Mouse (Mus musculus): ENCODE data around the gene Ncor2.
A peak's percentile ranks its signal among the peaks of the same experiment; 100 is the strongest.

DNA sequence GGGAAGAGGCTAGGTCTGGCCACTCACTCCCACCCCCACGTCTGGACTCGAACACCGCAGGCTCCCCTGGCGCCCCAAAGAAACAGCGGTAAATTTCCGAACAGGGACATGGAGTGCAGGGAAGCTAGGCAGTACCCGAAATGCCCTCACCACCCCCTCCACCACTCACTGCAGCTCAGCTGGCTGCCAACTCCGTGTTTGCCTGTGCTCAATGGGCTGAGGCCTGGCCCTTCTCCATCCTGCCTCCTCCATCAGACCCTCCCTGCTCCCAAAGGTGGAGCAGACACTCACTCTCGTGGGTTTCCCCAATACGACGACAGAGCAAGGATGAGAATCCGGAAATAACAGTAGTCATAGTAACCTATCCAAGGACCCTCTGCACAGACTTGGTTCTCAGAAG is 2.2 kb downstream of the Ncor2 start:
- TF ChIP-seq EP300 (optimal IDR thresholded peaks at IDR 0.05) (no peak), CTCF (IDR thresholded peaks at IDR 0.05; ENCODE audit: low read depth) (peak; percentile 8; the same call in 1 of the 2 replicates)
